In the genomic region with DNA sequence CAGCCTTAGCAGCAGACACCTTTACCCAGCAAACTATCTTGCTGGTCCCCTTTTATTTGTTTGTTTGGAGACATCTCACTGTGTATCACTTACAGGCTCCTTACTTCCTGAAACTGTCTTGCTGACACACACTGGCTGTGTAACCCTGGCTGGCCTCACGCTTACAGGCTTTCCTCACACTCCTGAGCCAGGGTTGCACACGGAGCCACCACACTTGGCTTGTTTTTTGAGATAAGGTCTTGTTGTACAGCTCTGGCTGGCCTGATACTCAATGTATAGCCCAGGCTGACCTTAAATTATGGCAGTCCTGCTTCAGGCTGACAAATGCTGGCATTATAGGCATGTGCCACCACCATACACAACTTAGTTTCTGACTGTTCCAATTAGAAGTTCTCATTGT, we compare ENCODE assay signal across 12 mouse cellular contexts.
"Had no signal": no experiment of that assay in that cellular context is flagged by ENCODE, and none has a peak within 500 bp of the region (broad histone marks: within the 10 kb centered on the region; RNA-seq: fewer than 3 reads in every experiment).

No protein-coding gene starts in this region.

- H3K4me3 ChIP-seq: limb, embryonic 13.5 days; megakaryocyte, embryonic 14.5 days; midbrain, embryonic 12.5 days had no signal

- H3K4me1 ChIP-seq: limb, embryonic 13.5 days; midbrain, embryonic 12.5 days had no signal

- H3K9ac ChIP-seq: limb, embryonic 13.5 days; midbrain, embryonic 12.5 days had no signal

- H3K27me3 ChIP-seq: limb, embryonic 13.5 days; megakaryocyte, embryonic 14.5 days; midbrain, embryonic 12.5 days had no signal

- ATAC-seq: intestine, embryonic 16.5 days had no signal

- H3K27ac ChIP-seq: limb, embryonic 13.5 days; midbrain, embryonic 12.5 days had no signal

- DNase-seq: kidney, adult 8-10 months; kidney, postnatal 25 days; layer of hippocampus, adult 9-11 months; left cerebral cortex, postnatal 4 days; lung, adult 18-20 months; lung, postnatal 36 days; right cerebral cortex, postnatal 14 days; thymus, postnatal 4 days had no signal

- H3K4me2 ChIP-seq: limb, embryonic 13.5 days; midbrain, embryonic 12.5 days had no signal

- H3K9me3 ChIP-seq: limb, embryonic 13.5 days; megakaryocyte, embryonic 14.5 days; midbrain, embryonic 12.5 days had no signal
